Mouse (Mus musculus) ES-E14 (cell line): ENCODE measurements around the gene Egfem1. TPM values are rescaled to one million over a fixed set of nuclear protein-coding genes. Genes with fewer than 3 reads are reported as not detected.

ENCODE experiments used
- DNase-seq: peaks from one replicate; pipeline ENCODE4 v3.0.0-alpha.2; 2013; ENCODE audit warnings: low read depth, low spot score
- H3K27ac ChIP-seq: 2 replicates; pipeline ENCODE4 v1.5.1; 2012; ENCODE audit warnings: low read depth, mild to moderate bottlenecking, low read length, moderate library complexity, mixed read lengths; ENCODE audit not compliant: poor library complexity, insufficient read depth, severe bottlenecking
- H3K36me3 ChIP-seq: 2 replicates; pipeline ENCODE4 v1.6.1; 2012; ENCODE audit warnings: mild to moderate bottlenecking, low read length, moderate library complexity, mixed read lengths; ENCODE audit not compliant: control insufficient read depth, poor library complexity, insufficient read depth, severe bottlenecking
- H3K4me1 ChIP-seq, 2 experiments: fragments of 150-350 bp in 1 of 2; sonication (generic) in 1 of 2; 2 replicates each; pipeline ENCODE4 v1.6.1; 2012; ENCODE audit warnings: low read length in 2 of 2, mild to moderate bottlenecking in 1 of 2, mixed read lengths in 1 of 2; ENCODE audit not compliant: control insufficient read depth in 2 of 2, insufficient read depth in 2 of 2, poor library complexity in 1 of 2
- H3K4me3 ChIP-seq, 2 experiments: fragments of 150-350 bp in 1 of 2; sonication (generic) in 1 of 2; 2 replicates each; pipeline ENCODE4 v1.5.1; 2012; ENCODE audit warnings: low read length in 2 of 2, low read depth in 1 of 2, mild to moderate bottlenecking in 1 of 2, mixed read lengths in 1 of 2; ENCODE audit not compliant: insufficient read depth in 1 of 2, poor library complexity in 1 of 2, severe bottlenecking in 1 of 2
- H3K9ac ChIP-seq: 2 replicates; pipeline ENCODE4 v1.6.1; 2012; ENCODE audit warnings: low read depth, mild to moderate bottlenecking, low read length, mixed read lengths; ENCODE audit not compliant: poor library complexity, insufficient read depth, severe bottlenecking
- H3K9me3 ChIP-seq: fragments of 150-350 bp; sonication (generic); 2 replicates; pipeline ENCODE4 v1.6.1; 2012; ENCODE audit warnings: low read depth, mild to moderate bottlenecking, low read length; ENCODE audit not compliant: control insufficient read depth, insufficient read depth
- CHD2 ChIP-seq: IDR thresholded peaks from 2 replicates; pipeline ENCODE4 v1.6.1; 2014; ENCODE audit warnings: mild to moderate bottlenecking, low read depth, low read length, inconsistent platforms
- HCFC1 ChIP-seq: IDR thresholded peaks from 2 replicates; pipeline ENCODE4 v1.6.1; 2012; ENCODE audit warnings: low read length, inconsistent platforms, borderline replicate concordance; ENCODE audit not compliant: insufficient read depth
- MAFK ChIP-seq: IDR thresholded peaks from 2 replicates; pipeline ENCODE4 v1.6.1; 2014; ENCODE audit warnings: mild to moderate bottlenecking, low read depth, low read length, inconsistent platforms; ENCODE audit not compliant: insufficient read depth
- ZC3H11A ChIP-seq: IDR thresholded peaks from 2 replicates; pipeline ENCODE4 v1.6.1; 2012; ENCODE audit warnings: low read depth, mild to moderate bottlenecking, inconsistent platforms, low read length, borderline replicate concordance
- ZNF384 ChIP-seq: IDR thresholded peaks from 2 replicates; pipeline ENCODE4 v1.6.1; 2012; ENCODE audit warnings: low read depth, low read length, inconsistent platforms
- in situ Hi-C, 2 experiments: fragments of 600-800 bp; cut with MboI; formaldehyde crosslinking; loops; one replicate each; pipeline ENCODE4 v1.15.1; 2025; ENCODE audit warnings: low sequenced_read_pairs in 2 of 2, inconsistent platforms in 1 of 2; ENCODE audit not compliant: unreplicated experiment in 2 of 2
- total RNA-seq: library from RNA; depleted of rRNA; stranded (reverse); fragments of 300-350 nt; gene quantifications from 2 replicates; pipeline ENCODE4 v1.2.3, GENCODE M21; 2012

The Egfem1 gene
- total RNA-seq, 1 experiment, result 0.18 TPM

DNA sequence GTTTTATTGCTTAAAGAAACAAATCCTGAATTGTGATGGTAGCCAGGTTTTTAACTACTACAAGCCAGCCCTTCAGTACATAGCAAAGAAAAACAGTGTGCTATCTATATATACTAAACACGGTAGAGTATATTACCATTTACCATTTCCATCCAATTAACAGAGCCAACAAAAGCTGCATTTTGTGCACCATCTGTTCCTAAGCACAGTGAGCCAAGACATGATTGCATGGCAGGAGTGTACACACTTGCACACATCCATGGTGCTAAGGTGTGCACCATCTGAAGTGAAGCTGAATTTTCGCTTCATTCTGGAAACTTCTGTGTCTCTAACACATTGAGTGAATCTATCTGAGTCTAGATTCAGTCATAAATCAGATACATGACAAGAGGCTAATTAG, 585.0 kb downstream of the Egfem1 start:
- no peaks in the 10 kb centered on the region for H3K36me3 ChIP-seq
- DNase-seq, result no peak
- H3K4me1 ChIP-seq, result no peaks in the 10 kb centered on the region
- in situ Hi-C loops, result no loop called here
- no peak for TF ChIP-seq CHD2
- no peak for TF ChIP-seq ZC3H11A
- TF ChIP-seq HCFC1, result no peak
- TF ChIP-seq ZNF384, result no peak
- no peak for TF ChIP-seq MAFK
- no peak overlapping the region for H3K9ac ChIP-seq
- no peak overlapping the region for H3K4me3 ChIP-seq
- no peaks in the 10 kb centered on the region for H3K9me3 ChIP-seq
- H3K27ac ChIP-seq, result no peak overlapping the region

DNA sequence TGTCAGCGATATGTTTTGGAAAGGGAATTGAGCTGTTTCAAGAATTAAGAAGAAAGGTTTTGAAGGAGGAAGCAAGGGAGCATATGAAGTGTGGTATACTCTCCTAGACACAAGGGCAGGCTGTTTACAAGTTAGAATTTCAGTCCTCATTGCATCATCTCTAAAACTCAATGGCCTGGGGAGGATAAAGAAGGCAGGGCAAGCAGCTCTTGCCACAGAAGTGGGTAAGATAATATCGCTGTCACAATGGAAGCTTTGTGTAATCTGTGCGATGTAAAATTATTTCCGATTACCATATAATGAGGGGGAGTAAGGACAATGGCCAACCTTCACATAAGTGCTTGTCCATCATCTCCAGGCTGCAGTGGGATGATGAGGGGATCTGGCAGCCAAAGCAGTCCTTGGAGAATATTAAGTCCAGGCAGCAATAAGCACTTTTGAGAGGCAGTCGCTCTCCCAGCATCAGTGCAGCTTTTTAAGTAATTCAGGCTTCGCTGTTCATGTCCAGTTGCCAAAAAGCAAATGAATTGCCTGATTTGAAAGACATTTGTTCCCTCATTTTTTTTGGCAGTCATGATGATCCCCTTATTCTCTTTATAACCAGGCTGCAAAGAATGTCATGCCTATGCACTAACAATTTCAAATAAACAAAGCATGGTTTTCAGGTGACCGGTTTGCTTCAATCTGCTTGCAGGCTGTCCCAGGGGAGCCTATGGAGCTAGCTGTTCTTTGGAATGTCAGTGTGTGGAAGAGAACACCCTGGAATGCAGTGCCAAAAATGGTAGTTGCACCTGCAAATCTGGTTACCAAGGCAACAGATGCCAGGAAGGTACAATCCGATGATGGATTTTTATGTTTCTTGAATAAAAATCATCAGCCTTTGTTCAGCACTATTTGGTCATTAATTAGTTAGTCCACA, 607.8 kb downstream of the Egfem1 start:
- Histone ChIP-seq H3K4me1 (no peaks in the 10 kb centered on the region), H3K4me3 (no peak overlapping the region), H3K9ac (no peak overlapping the region), H3K27ac (no peak overlapping the region), H3K9me3 (no peaks in the 10 kb centered on the region), H3K36me3 (no peaks in the 10 kb centered on the region)
- in situ Hi-C loops, result no loop called here
- DNase-seq, result no peak
- no peak for TF ChIP-seq CHD2
- no peak for TF ChIP-seq MAFK
- no peak for TF ChIP-seq HCFC1
- TF ChIP-seq ZNF384, result no peak
- no peak for TF ChIP-seq ZC3H11A

GRCm38 (mm10) chr3:29701126-29701525, 619.3 kb downstream of the Egfem1 start:
- Histone ChIP-seq H3K4me3 (no peak overlapping the region), H3K9me3 (no peaks in the 10 kb centered on the region), H3K36me3 (no peaks in the 10 kb centered on the region), H3K9ac (no peak overlapping the region), H3K27ac (no peak overlapping the region), H3K4me1 (no peaks in the 10 kb centered on the region)
- TF ChIP-seq HCFC1 (no peak), ZNF384 (no peak), MAFK (no peak), ZC3H11A (no peak), CHD2 (no peak)
- in situ Hi-C loops, result no loop called here
- DNase-seq, result no peak

DNA sequence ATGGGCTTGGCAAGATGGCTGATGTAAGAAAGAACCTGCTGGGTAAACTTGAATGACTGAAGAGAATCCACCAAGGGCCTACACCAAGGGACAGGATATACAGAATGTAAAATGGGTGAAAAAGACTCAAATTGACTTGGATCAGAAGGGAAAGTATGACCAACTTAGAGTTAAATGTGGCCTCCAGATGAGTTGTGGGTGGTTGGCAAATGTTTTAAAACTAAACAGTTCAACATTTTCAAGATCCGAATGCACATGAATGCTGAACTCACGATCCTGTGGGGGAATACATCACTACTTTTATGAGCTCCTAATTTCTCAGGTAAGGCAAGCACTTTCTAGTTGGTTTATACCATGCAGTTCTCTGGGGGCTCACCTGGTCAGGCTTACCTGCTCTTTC, 625.0 kb downstream of the Egfem1 start:
- TF ChIP-seq HCFC1, result no peak
- DNase-seq, result no peak
- in situ Hi-C loops, result no loop called here
- no peaks in the 10 kb centered on the region for H3K9me3 ChIP-seq
- H3K36me3 ChIP-seq, result no peaks in the 10 kb centered on the region
- H3K4me1 ChIP-seq, result no peaks in the 10 kb centered on the region
- no peak overlapping the region for H3K27ac ChIP-seq
- H3K9ac ChIP-seq, result no peak overlapping the region
- H3K4me3 ChIP-seq, result no peak overlapping the region

- Histone ChIP-seq H3K9ac (no peak overlapping the region), H3K36me3 (no peaks in the 10 kb centered on the region), H3K4me1 (no peaks in the 10 kb centered on the region), H3K4me3 (no peak overlapping the region), H3K9me3 (no peaks in the 10 kb centered on the region), H3K27ac (no peak overlapping the region)
- no peak for DNase-seq
- in situ Hi-C loops, result no loop called here
- TF ChIP-seq HCFC1 (no peak), ZNF384 (no peak), ZC3H11A (no peak), MAFK (no peak), CHD2 (no peak)
Measured at GRCm38 (mm10) chr3:29707467-29707866, 625.6 kb downstream of the Egfem1 start.
